In genomic region chr13:22022241-22022640, GRCm38 (mm10) we compare ENCODE assay signal across 8 mouse cellular contexts. TPM values are rescaled to one million over a fixed set of nuclear protein-coding genes. Genes with fewer than 3 reads are reported as not detected.
DNase-seq lines count a peak whose midpoint lies in the region; ATAC-seq lines count a peak whose summit lies in the region.

No protein-coding gene starts in this region.

- DNase-seq in layer of hippocampus, adult 11-12 months (ENCODE audit: low spot score) = peak; percentile 46
- DNase-seq in layer of hippocampus, adult 9-10 months (ENCODE audit: low spot score) = no peak
- peak; percentile 85 for DNase-seq in cerebellum, postnatal 10 days
- DNase-seq in frontal cortex, postnatal 36 days (ENCODE audit: low spot score in 2 of 2) = peak; percentile 61 to 78
- peak; percentile 88 for DNase-seq in hindbrain, embryonic 14.5 days (ENCODE audit: low spot score)
- DNase-seq in left cerebral cortex, postnatal 10 days (ENCODE audit: extremely low spot score in 1 of 2, low spot score in 2 of 2) = peak; percentile 68 to 73
- DNase-seq in right cerebral cortex, postnatal 14 days = peak; percentile 64

- H3K9ac ChIP-seq in hindbrain, embryonic 14.5 days = no peak overlapping the region

- H3K4me2 ChIP-seq in hindbrain, embryonic 14.5 days (replicated peaks) = peak overlapping the region; percentile 51

- peak; percentile 64 for ATAC-seq in hindbrain, embryonic 14.5 days (ENCODE audit: low FRiP score)
- ATAC-seq in megakaryocyte, adult 5-6 weeks (ENCODE audit: poor library complexity, severe bottlenecking) = peak; percentile 70

- H3K4me1 ChIP-seq in hindbrain, embryonic 14.5 days (replicated peaks; ENCODE audit: control insufficient read depth, insufficient read depth, low read length) = no peaks in the 10 kb centered on the region

- H3K36me3 ChIP-seq in hindbrain, embryonic 14.5 days (replicated peaks; ENCODE audit: control insufficient read depth, insufficient read depth) = no peaks in the 10 kb centered on the region

- intact Hi-C loops in left cerebral cortex, postnatal 10 days (cut with DNase I) = loop anchor here (5.0 to 10.0 kb wide), 3 partner anchors 90 to 1413 kb away; partner anchors contain the start of genes Hist1h2ai, Hist1h2bl and Hist1h3h

- H3K9me3 ChIP-seq in hindbrain, embryonic 14.5 days (ENCODE audit: control insufficient read depth, low read length) = no peaks in the 10 kb centered on the region

- peaks cover 68% of the 10 kb centered on the region for H3K27me3 ChIP-seq in hindbrain, embryonic 14.5 days (ENCODE audit: control insufficient read depth, insufficient read depth, low read length)

- H3K4me3 ChIP-seq in hindbrain, embryonic 14.5 days (replicated peaks; ENCODE audit: low read length) = peak overlapping the region; percentile 30

- under 1% methylated on average over 9 of the region's 9 CpGs for WGBS in hindbrain, embryonic 14.5 days

- H3K27ac ChIP-seq in hindbrain, embryonic 14.5 days = no peak overlapping the region

RNA-seq across cellular contexts. Expression of gene Prss16, which starts 12.7 kb away (rescaled TPM):
- not detected in 2 replicates for polyA plus RNA-seq in hindbrain, embryonic 14.5 days (2014; fragmentation: Nextera tagmentation; extraction: Ambion mirVana)
- total RNA-seq in left cerebral cortex, postnatal 10 days (2021) = under 1 TPM in 1 of 2 experiments, not detected in 1; 0.55 TPM
- 3.7 and 4.3 TPM in 2 replicates for total RNA-seq in megakaryocyte, adult 5-6 weeks (2015)
- total RNA-seq in megakaryocyte, adult 5-6 weeks (2017) = 2.8 and 5.2 TPM in 2 replicates

RNA-seq across cellular contexts. Expression of gene Hist1h2ah, which starts 13.1 kb away (rescaled TPM):
- polyA plus RNA-seq in hindbrain, embryonic 14.5 days (2014; fragmentation: Nextera tagmentation; extraction: Ambion mirVana) = 8.0 TPM in 1 of 2 replicates, not detected in the other
- total RNA-seq in left cerebral cortex, postnatal 10 days (2021) = 10 to 100 TPM; 37.9 to 54.9 TPM
- total RNA-seq in megakaryocyte, adult 5-6 weeks (2015) = 0.91 and 1.1 TPM in 2 replicates
- 48.2 and 145 TPM in 2 replicates for total RNA-seq in megakaryocyte, adult 5-6 weeks (2017)

RNA-seq across cellular contexts. Expression of gene Hist1h2bk, which starts 13.4 kb away (rescaled TPM):
- 1.5 and 1.6 TPM in 2 replicates for polyA plus RNA-seq in hindbrain, embryonic 14.5 days (2014; fragmentation: Nextera tagmentation; extraction: Ambion mirVana)
- total RNA-seq in left cerebral cortex, postnatal 10 days (2021) = 10 to 100 TPM; 38.0 to 50.2 TPM
- 78.9 and 108 TPM in 2 replicates for total RNA-seq in megakaryocyte, adult 5-6 weeks (2015)
- 1,539 and 1,747 TPM in 2 replicates for total RNA-seq in megakaryocyte, adult 5-6 weeks (2017)

RNA-seq across cellular contexts. Expression of gene Hist1h4i, which starts 18.9 kb away (rescaled TPM):
- 6.0 and 6.2 TPM in 2 replicates for polyA plus RNA-seq in hindbrain, embryonic 14.5 days (2014; fragmentation: Nextera tagmentation; extraction: Ambion mirVana)
- 10 to 100 TPM; 45.9 to 47.6 TPM for total RNA-seq in left cerebral cortex, postnatal 10 days (2021)
- total RNA-seq in megakaryocyte, adult 5-6 weeks (2015) = 34.9 and 43.5 TPM in 2 replicates
- 115 and 127 TPM in 2 replicates for total RNA-seq in megakaryocyte, adult 5-6 weeks (2017)

RNA-seq across cellular contexts. Expression of gene Hist1h2ag, which starts 20.5 kb away (rescaled TPM):
- 4.4 and 5.3 TPM in 2 replicates for polyA plus RNA-seq in hindbrain, embryonic 14.5 days (2014; fragmentation: Nextera tagmentation; extraction: Ambion mirVana)
- 10 to 100 TPM; 26.2 to 28.0 TPM for total RNA-seq in left cerebral cortex, postnatal 10 days (2021)
- 43.5 and 58.5 TPM in 2 replicates for total RNA-seq in megakaryocyte, adult 5-6 weeks (2015)
- 942 and 986 TPM in 2 replicates for total RNA-seq in megakaryocyte, adult 5-6 weeks (2017)
